Mouse (Mus musculus) liver, embryonic 14.5 days (tissue): ENCODE measurements around the gene Vac14.

Experiments
- CTCF ChIP-seq: IDR thresholded peaks from 2 replicates; pipeline ENCODE4 v1.5.1; 2016; ENCODE audit warnings: antibody characterized with exemption, low read depth, control low read depth
- EP300 ChIP-seq: IDR thresholded peaks from 2 replicates; pipeline ENCODE4 v1.6.1; 2016; ENCODE audit warnings: antibody characterized with exemption, low read depth

GRCm38 (mm10) chr8:110592641-110593040, 25.7 kb upstream of the Vac14 start:
- no peak for TF ChIP-seq CTCF
- no peak for TF ChIP-seq EP300
